Mouse (Mus musculus): Measurements from ENCODE around the gene Snx3.

The Snx3 gene

DNA sequence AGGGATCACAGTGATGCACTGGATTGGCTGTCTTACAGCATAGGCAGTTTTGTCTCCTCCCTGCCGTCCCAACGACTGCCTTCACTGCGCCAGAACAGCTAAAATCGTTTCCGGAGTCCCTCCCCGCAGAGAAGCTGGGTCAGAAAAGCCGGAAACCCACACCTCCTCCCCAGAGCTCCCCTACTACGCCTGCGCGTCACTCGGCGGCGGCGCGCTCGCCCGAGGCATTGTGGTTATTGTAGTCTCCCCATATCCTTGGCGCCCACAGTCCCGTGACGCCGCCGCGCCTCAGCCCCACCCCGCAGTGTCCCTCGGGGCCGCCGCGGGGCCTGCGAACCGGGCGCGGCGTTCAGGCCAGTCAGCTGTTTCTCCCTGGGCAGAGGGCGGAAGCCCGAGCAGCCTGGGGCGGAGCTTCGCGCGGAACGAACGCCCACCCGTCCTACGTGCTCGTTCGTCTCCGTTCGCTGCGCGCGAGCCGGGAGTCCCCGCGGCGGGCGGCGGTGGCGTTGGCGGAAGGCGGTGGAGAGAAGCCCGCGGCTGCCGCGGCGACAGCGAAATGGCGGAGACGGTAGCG is at the start of gene Snx3:
Gene Snx3, plus strand, starts transcription at position 256 of the 574 bp plus-strand sequence.
- DNase-seq (ENCODE audit: extremely low spot score, low read depth, low spot score), result peak; percentile 81

DNA sequence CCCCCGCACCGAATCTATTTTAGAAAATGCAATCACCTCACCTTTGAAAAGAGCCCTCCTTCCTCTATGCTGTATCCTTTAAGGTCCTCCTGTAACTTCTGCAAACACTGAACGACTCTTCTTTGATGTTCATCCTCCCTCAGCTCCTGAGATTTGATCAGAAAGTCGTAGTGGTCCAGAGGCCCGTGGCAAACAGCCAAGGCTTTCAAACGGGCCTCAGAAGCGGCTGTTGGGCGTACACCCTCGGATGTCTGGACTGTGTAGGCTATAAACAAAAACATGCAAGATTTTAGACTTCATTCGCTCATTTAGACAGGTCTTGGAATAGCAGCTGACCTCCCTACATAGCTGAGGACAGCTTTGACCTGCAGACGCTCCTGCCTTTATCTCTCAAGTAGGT is 47.6 kb upstream of the Snx3 start:
- DNase-seq (ENCODE audit: extremely low spot score, low read depth, low spot score), result no peak

- DNase-seq (ENCODE audit: extremely low spot score, low read depth, low spot score), result no peak
These were observed 47.1 kb upstream of the Snx3 start for GRCm38 (mm10) chr10:42454690-42455089.

DNA sequence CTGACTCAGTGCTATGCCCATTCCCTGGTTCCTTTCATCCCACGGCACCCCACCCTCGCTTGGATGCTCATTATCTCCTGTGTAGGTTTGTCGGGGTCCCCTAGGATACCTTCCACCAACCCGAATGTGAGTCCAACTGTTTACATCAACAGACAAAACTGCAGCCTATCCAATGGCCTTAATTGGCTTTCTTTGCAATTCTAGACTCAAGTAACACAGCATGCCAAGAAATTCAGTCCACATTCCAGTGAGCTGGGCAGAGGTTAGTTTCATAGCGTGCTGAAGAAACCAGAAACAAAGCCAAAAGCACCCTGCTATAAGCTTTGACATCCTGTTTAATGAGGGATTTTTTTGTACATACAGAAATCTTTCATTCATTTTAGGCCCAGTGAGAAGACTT is 45.8 kb upstream of the Snx3 start:
- no peak for DNase-seq (ENCODE audit: extremely low spot score, low read depth, low spot score)

DNA sequence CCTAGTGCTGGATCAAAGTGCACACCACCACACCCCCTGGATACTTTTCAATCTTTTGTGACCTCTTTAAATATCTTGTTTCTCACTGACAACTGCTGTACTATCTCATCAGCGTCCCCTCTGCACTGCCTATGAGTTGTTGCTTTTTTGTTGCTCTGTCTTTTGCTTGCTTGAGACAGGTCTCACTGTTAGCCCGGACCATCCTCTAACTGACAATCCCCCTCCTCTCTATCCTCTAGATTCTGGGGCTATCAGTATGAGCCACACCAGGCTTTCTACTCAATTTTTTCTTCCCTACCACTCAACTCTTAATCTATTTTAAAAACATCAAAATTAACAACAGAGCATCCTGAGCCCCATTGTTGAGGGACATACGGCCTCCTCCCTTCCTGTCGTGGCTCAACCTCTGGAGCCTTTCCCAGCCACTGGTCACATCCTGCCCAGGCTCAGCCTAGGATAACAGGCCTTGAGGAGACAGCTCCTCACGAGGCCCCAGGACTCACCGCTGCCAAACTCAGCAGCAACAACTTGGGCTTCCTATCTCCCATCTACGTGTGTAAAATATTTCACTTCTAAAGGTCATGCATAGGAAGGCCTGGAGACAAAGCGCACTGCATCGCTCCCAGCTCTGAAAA is 44.2 kb upstream of the Snx3 start:
- DNase-seq (ENCODE audit: extremely low spot score, low read depth, low spot score), result no peak

GRCm38 (mm10) chr10:42464224-42464623 is 37.6 kb upstream of the Snx3 start:
- DNase-seq (ENCODE audit: extremely low spot score, low read depth, low spot score), result no peak

GRCm38 (mm10) chr10:42464805-42465204 is 37.0 kb upstream of the Snx3 start:
- no peak for DNase-seq (ENCODE audit: extremely low spot score, low read depth, low spot score)

GRCm38 (mm10) chr10:42474946-42475514 is 26.8 kb upstream of the Snx3 start:
- no peak for DNase-seq (ENCODE audit: extremely low spot score, low read depth, low spot score)

DNA sequence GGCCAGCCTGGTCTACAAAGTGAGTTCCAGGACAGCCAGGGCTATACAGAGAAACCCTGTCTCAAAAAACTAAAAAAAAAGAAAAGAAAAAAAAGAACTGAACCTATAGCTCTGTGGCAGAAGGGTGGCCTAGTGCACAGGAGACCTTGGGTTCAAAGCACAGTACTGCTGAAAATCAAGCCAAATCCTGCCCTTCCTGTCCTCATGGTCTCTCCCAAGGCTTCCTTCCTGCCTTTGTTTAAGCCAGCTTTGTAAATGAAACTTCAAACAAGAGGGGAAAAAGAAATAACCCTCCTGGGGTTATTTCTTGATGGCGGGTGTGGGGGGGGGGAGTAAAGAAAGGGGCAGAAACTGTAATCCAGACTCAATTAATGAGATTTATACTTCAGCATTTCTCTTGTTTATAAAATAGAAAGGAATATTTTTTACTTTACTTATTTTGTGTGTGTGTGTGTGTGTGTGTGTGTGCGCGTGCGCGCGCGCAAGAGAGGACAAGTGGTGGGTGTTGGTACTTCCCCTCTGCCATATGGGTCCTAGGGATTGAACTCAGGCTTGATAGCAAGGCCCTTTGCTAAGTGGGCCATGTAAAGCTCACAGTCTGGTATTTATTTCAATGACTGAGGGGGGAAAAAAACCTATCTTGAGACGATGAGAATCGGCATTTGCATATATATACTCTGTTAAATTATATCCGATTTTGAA is 24.9 kb upstream of the Snx3 start:
- DNase-seq (ENCODE audit: extremely low spot score, low read depth, low spot score), result no peak

GRCm38 (mm10) chr10:42477550-42478340 is 24.1 kb upstream of the Snx3 start:
- DNase-seq (ENCODE audit: extremely low spot score, low read depth, low spot score), result no peak

- peak; percentile 75 for DNase-seq (ENCODE audit: extremely low spot score, low read depth, low spot score)
These were observed 23.5 kb upstream of the Snx3 start, which contains the start of gene Afg1l for GRCm38 (mm10) chr10:42478341-42478720. Afg1l (minus strand) TSS chr10:42478565.

DNA sequence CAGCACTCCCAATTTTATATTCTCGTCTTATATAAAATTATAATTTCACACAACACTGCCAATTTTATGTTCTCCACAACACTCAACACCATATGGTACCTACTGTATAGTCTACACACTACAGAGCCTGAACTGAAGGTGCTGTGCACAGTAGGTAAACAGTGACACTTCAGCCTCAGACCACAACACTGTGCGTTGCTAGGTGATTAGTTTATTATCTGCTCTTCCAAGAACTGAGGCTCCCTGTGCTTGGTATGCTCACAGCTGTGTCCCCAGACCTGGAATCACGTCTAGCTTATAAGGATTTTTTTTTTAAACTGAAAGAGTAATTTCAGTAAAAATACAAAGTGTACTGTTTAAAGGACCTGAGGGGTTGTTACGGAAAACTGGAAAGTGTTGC is 21.1 kb upstream of the Snx3 start:
- DNase-seq (ENCODE audit: extremely low spot score, low read depth, low spot score), result no peak

- DNase-seq (ENCODE audit: extremely low spot score, low read depth, low spot score), result no peak
These were observed 13.1 kb upstream of the Snx3 start for GRCm38 (mm10) chr10:42488606-42489296.

DNA sequence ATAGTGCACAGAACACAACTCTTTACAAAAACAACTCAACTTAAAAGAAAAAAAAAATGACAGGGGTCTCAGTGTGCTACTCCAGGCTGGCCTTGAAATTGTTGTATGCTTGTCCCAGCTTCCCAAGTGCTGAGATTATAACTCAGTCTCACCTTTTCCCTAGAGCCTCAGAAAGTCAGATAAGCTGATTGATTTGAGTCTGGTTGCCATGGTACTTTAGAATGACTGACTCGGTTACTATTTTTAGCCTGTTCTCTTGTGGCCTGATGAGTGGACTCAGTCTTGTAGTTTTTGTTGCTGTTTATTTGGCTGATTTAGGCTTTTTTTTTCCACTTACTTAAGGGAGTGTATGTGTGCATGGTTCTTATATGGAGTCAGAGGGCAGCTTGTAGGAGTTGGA is 10.7 kb upstream of the Snx3 start:
- no peak for DNase-seq (ENCODE audit: extremely low spot score, low read depth, low spot score)

DNA sequence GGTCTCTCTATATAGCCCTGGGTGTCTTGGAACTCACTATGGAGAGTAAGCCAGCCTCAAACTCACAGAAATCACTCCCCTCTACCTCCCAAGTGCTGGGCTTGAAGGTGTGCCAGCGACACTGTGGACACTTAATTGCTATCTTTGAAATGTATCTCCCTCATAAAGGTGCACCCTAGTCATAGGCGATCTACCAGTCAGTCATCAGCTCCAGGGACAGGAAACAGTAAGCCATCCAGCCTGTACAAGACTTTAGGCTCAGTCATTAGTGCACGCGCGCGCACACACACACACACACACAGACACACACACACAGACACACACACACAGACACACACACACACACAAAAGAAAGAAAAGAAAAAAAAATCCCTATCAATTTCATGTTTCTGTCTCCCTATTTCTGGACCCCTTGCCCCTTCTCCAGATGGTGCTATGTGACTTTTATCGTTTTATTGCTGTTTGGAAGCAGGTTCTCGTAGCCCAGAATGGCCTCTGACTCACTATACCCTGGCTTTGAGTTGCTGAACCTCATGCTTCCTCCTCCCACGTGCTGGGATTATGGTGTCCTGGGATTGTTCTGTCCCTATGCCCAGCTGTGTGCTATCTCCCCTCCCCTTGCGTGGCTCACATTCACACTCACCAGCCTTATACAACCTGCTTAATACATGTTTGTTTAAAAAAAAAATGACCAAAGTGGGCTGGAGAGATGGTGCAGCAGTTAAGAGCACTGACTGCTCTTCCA is 9.6 kb upstream of the Snx3 start:
- no peak for DNase-seq (ENCODE audit: extremely low spot score, low read depth, low spot score)

GRCm38 (mm10) chr10:42493000-42493399 is 8.8 kb upstream of the Snx3 start:
- no peak for DNase-seq (ENCODE audit: extremely low spot score, low read depth, low spot score)

- no peak for DNase-seq (ENCODE audit: extremely low spot score, low read depth, low spot score)
These were observed 1.2 kb upstream of the Snx3 start for GRCm38 (mm10) chr10:42500611-42501010.

DNA sequence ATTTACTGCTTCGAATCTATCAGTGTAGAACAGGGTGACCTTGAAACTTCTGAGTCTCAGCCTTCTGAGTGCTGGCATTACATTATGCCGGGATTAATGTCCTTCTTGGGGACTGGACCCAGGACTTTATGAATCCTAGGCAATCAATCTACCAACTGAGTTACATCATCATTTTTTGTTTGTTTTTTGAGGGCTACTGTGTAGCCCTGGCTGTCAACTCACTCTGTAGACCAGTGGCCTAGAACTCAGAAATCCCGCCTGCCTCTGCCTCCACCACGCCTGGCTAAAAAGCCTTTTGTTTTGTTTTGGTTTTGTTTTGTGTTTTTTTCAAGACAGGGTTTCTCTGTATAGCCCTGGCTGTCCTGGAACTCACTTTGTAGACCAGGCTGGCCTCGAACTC is 669 bp upstream of the Snx3 start:
- no peak for DNase-seq (ENCODE audit: extremely low spot score, low read depth, low spot score)

- DNase-seq (ENCODE audit: extremely low spot score, low read depth, low spot score), result no peak
These were observed 700 bp downstream of the Snx3 start for GRCm38 (mm10) chr10:42502349-42503111.

Data from hindlimb bud, embryonic 11.5 days (tissue).